Mouse (Mus musculus) monocyte, adult 59 days (primary cell): ENCODE data around the gene 4930503E14Rik. TPM values are rescaled to one million over a fixed set of nuclear protein-coding genes. Genes with fewer than 3 reads are reported as not detected.

Experiments
- total RNA-seq, 2 experiments: library from RNA; stranded (reverse); gene quantifications; one replicate each; pipeline ENCODE4 v1.2.4; 2023

Gene 4930503E14Rik
- not detected for total RNA-seq

DNA sequence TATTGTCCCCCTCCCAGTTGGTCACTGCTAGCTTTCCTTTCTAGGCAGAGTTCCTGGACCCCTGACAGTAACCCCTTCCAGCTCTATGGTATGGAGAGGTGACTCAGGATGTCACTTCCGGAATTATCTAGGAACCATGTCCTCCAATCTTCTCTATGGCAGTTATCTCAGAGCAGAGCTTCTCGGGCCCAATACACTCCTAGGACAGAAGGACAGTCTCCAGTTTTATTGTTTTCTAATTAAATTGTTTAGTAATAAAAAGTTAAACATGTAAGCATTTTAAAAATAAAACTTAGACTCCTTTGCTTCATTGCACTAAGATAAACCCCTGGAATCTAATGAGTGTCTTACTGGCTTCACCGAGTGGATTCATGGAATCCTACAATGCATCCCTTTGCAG lies at the start of gene 4930503E14Rik:
Gene 4930503E14Rik, minus strand, starts transcription at position 101 of the 400 bp plus-strand sequence.

GRCm38 (mm10) chr14:44197361-44197760 lies 15.7 kb downstream of the 4930503E14Rik start, which contains the start of gene Gm8212:
Gm8212 (plus strand) TSS chr14:44197661.

DNA sequence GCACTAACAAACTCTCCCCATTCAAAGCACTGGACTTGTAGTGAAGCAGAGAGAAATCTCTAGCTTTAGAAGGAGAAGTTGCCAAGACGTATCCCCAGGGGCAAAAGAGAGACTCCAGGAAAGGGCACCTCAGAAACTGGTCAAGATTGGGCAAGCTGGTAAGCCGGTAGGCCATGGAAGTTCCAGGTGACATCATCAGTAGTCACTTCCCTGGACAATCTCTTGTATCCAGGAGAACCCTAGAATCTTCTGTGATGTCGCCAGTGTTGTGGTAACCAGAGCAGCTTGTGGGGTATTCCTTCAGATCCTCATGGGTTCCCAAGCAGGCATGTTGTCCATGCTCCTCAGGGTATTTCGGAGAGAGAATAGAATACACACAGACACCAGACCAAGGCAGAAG lies 89.5 kb downstream of the 4930503E14Rik start, which contains the start of gene Gm3327:
Gene Gm3327, plus strand, starts transcription at position 301 of the 400 bp plus-strand sequence.

Other genes starting within 250 kb of the 4930503E14Rik start
- gene Ang6, start 211.0 kb downstream of the 4930503E14Rik start, total RNA-seq: not detected
- 100 to 1,000 TPM; 405 to 452 TPM for gene Ear2, start 110.6 kb downstream of the 4930503E14Rik start, total RNA-seq
- gene Gm3327, start 89.4 kb downstream of the 4930503E14Rik start, total RNA-seq: not detected
- not detected for gene Gm8212, start 15.6 kb downstream of the 4930503E14Rik start, total RNA-seq
- not detected for gene Gm8220, start 72.3 kb upstream of the 4930503E14Rik start, total RNA-seq
- not detected for gene Gm5930, start 125.3 kb upstream of the 4930503E14Rik start, total RNA-seq
- gene Gm8229, start 152.1 kb upstream of the 4930503E14Rik start, total RNA-seq: not detected
- not detected for gene Gm3371, start 197.4 kb upstream of the 4930503E14Rik start, total RNA-seq
- gene Gm8232, start 220.4 kb upstream of the 4930503E14Rik start, total RNA-seq: not detected